Mouse (Mus musculus): ENCODE data around the gene Atrnl1.

DNA sequence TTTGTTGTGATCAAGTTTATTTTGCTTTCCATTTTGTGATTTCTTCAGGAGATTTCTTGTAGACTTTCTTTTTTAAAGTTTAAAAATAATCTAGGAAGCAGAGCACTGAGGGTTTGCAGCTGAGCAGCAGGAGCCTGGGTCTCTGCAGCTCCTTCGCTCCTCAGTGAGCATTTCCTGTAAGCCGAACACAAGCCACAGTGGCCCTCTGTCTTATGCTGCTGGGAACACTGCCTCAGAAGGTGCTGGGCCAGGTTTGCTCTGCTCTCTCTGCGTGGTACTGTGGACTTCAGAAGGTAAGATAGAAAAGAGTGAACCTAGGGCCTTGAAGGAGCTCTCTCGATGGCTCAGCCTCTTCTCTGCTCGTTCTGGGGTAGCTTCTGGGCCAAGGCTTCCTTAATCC lies 407.9 kb downstream of the Atrnl1 start:
- no peak for TF ChIP-seq POLR2A (IDR thresholded peaks at IDR 0.05; ENCODE audit: extremely low read depth, insufficient read depth, low read length)
- no peak for TF ChIP-seq CTCF (IDR thresholded peaks at IDR 0.05; ENCODE audit: extremely low read depth, insufficient read depth, low read length)
